Mouse (Mus musculus): Measurements from ENCODE around the gene Ttc6.

Ttc6 gene

GRCm38 (mm10) chr12:57563909-57564308 is at the start of gene Ttc6:
Gene Ttc6 (plus strand): TSS chr12:57564113.
- in situ Hi-C loops (cut with MboI, MseI) = no loop called here

GRCm38 (mm10) chr12:57514552-57514951 is 49.4 kb upstream of the Ttc6 start:
- in situ Hi-C loops (cut with MboI, MseI) = no loop called here

GRCm38 (mm10) chr12:57515702-57516377 is 48.1 kb upstream of the Ttc6 start:
- in situ Hi-C loops (cut with MboI, MseI) = no loop called here

DNA sequence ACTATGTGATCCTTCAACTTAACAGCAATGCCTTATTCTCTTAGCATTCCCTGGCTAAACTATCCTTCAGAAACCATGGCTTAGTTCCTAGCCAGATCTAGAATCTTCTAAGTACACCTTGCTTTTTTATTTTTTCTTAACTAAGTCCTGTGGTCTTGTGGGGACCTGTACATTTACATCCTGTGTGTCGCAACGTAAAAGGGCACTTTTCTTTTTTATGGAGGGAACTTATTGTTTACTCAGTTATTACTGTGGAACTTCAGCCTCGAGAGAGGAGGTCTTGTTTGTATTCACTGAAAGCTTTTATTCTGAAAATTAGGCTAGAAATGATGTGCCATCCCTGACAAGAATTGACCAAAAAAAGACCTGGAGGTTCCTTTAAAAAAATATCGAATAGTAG is 35.6 kb upstream of the Ttc6 start:
- in situ Hi-C loops (cut with MboI, MseI) = loop anchor here (25.0 kb wide), 1 partner anchor 241 kb away; no protein-coding TSS in a partner anchor

GRCm38 (mm10) chr12:57530474-57530873 is 33.4 kb upstream of the Ttc6 start:
- in situ Hi-C loops (cut with MboI, MseI) = loop anchor here (25.0 kb wide), 1 partner anchor 243 kb away; no protein-coding TSS in a partner anchor

DNA sequence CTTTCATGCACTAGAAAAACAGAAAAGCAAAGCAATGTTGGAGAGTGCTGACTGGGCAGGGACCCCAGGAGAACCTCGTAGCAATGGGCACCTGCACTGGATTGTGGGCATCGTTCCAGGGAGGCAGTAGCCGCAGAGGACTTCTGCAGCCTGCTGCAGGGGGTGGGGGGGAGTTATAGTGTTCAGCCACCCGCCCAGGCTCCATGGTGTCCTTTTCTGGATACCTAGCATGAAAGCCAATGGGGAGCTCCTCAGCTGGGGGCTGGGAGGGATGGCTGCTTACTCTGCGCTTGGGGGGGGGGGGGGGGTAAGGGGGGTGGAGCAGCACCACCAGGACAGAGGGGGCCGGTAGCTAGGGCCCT is 29.4 kb upstream of the Ttc6 start:
- in situ Hi-C loops (cut with MboI, MseI) = loop anchor here (25.0 kb wide), 1 partner anchor 247 kb away; no protein-coding TSS in a partner anchor

DNA sequence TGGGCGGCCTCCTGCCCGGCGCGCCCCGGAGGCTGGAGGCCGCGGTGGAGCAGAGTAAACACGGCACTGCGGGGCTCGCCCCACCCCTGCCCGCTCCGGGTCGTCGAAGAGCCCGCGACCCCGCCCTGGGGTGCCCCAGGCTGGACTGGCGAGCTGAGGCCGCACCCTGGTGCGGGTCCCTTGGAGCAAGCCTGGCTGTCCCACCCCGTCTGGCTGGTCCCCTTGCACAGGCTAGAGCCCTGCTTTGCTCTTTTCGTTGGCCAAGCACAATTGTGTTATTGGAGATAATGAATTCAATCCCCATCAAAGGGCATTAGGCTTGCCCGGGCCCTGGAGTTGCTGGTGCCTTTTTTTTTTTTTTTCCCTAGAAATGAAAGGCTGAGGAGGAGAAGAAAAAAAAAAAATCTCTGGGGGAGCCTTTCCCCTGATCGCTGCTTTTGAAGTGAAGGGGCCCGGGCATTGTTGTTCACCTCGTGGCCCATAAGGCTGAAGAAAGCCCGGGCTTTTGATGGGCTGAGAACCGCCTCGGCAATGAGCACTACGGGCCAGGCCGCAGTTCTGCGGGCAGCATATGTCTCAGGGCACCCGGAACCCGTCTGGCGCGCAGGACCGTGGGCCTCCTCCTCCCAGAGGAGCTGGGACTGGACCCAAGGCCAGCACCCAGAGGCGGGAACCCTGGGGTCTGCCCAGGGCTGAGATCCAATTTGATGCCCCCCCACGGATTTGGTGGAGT is 28.9 kb upstream of the Ttc6 start:
- in situ Hi-C loops (cut with MboI, MseI) = loop anchor here (5.0 to 25.0 kb wide), 2 partner anchors 248 to 838 kb away; no protein-coding TSS in a partner anchor

- in situ Hi-C loops (cut with MboI, MseI) = loop anchor here (5.0 to 25.0 kb wide), 2 partner anchors 249 to 839 kb away; no protein-coding TSS in a partner anchor
Observed at GRCm38 (mm10) chr12:57536056-57536908, 27.6 kb upstream of the Ttc6 start.

- in situ Hi-C loops (cut with MboI, MseI) = loop anchor here (5.0 to 25.0 kb wide), 2 partner anchors 250 to 840 kb away; no protein-coding TSS in a partner anchor
Observed at GRCm38 (mm10) chr12:57536909-57537670, 26.8 kb upstream of the Ttc6 start.

GRCm38 (mm10) chr12:57537791-57538587 is 25.9 kb upstream of the Ttc6 start:
- in situ Hi-C loops (cut with MboI, MseI) = loop anchor here (5.0 to 25.0 kb wide), 2 partner anchors 251 to 841 kb away; no protein-coding TSS in a partner anchor

- in situ Hi-C loops (cut with MboI, MseI) = loop anchor here (5.0 to 25.0 kb wide), 2 partner anchors 252 to 842 kb away; no protein-coding TSS in a partner anchor
Observed at GRCm38 (mm10) chr12:57538588-57539550, 25.0 kb upstream of the Ttc6 start.

DNA sequence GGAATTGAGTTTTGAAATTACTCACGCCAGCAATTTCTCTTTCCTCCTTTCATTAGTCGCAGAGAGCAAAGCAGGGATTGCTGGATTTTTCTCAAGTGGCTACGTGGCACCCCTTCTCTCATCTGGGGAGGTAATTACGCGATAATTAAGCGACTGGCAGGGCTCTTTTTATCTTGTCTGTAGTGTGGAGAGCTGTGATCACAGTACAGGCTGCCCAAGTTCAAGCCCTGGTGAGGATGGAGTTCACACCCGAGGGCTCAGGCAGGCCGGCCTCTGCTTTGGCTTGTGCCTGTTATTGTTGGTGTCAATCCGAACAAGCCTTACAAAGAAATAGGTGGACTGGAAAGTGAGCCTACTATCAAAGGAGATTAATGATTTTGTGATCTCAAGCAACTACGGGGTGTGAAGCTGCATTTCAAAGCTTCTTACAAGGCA is 24.3 kb upstream of the Ttc6 start:
- in situ Hi-C loops (cut with MboI, MseI) = loop anchor here (5.0 to 25.0 kb wide), 2 partner anchors 252 to 842 kb away; no protein-coding TSS in a partner anchor

GRCm38 (mm10) chr12:57541118-57541517 is 22.8 kb upstream of the Ttc6 start:
- in situ Hi-C loops (cut with MboI, MseI) = loop anchor here (25.0 kb wide), 1 partner anchor 254 kb away; no protein-coding TSS in a partner anchor

DNA sequence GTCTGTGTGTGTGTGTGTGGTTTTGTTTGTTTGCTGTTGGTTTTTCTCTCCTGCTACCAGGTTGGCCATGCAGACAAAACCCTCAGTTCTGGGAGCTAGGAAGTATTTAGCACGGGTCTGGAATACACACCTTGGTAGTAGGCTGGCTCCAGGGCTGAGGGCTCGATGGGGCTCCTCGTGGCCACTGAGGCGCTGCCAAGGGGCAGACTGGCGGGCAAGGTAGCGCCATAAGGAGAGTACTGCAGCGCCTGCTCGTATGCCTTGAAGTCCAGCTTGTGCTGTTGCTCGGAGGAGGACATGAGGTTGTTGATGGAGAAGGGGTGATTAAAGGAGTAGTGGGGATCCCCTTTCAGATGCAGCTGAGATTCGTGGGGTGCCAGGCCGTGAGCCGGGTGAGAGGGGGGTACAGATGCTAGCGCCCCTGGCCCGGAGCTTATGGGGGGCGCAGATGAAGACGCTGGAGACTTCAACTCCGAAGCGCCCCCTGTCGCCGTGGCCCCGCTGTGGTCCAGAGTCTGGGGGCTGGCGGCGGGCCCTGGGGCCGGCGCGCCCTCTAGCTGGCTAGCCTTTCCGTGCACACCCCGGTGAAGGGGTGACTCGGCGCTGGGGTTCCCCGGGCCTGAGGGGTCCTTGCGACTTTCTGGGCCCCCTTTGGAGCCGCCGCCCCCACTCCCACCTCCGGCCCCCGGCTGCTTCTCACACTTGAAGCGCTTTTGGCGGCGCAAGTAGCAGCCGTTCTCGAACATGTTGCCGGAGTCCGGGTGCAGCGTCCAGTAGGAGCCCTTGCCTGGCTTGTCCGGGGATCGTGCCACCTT is 21.8 kb upstream of the Ttc6 start:
- in situ Hi-C loops (cut with MboI, MseI) = loop anchor here (25.0 kb wide), 1 partner anchor 255 kb away; no protein-coding TSS in a partner anchor

- in situ Hi-C loops (cut with MboI, MseI) = loop anchor here (25.0 kb wide), 1 partner anchor 256 kb away; no protein-coding TSS in a partner anchor
Observed at GRCm38 (mm10) chr12:57542746-57543626, 20.9 kb upstream of the Ttc6 start.

- in situ Hi-C loops (cut with MboI, MseI) = loop anchor here (25.0 kb wide), 1 partner anchor 256 kb away; no protein-coding TSS in a partner anchor
Observed at GRCm38 (mm10) chr12:57543627-57543991, 20.3 kb upstream of the Ttc6 start.

Data from regulatory T cell (primary cell).